Comparison of ENCODE assay signal across 23 mouse cellular contexts in genomic region chr2:119296756-119297155, GRCm38 (mm10). TPM values are rescaled to one million over a fixed set of nuclear protein-coding genes. Genes with fewer than 3 reads are reported as not detected.
"Had no signal": no experiment of that assay in that cellular context is flagged by ENCODE, and none has a peak within 500 bp of the region (broad histone marks: within the 10 kb centered on the region; RNA-seq: fewer than 3 reads in every experiment).

No protein-coding gene starts in this region.

- DNase-seq: kidney, adult 18-20 months; kidney, adult 9 months; kidney, postnatal 14 days; kidney, postnatal 4 days; lung, adult 2 months; retina, postnatal 1 day; right cerebral cortex, postnatal 25 days; spleen, adult 18-20 months; thymus, adult 18-20 months had no signal

- H3K9me3 ChIP-seq: limb, embryonic 10.5 days; limb, embryonic 13.5 days; liver, embryonic 15.5 days; megakaryocyte, embryonic 14.5 days; midbrain, embryonic 10.5 days; midbrain, embryonic 13.5 days; neural tube, embryonic 13.5 days; stomach, embryonic 15.5 days had no signal

- H3K27ac ChIP-seq: limb, embryonic 10.5 days; limb, embryonic 13.5 days; liver, embryonic 15.5 days; macrophage; midbrain, embryonic 10.5 days; midbrain, embryonic 13.5 days; neural tube, embryonic 13.5 days; stomach, embryonic 15.5 days had no signal

- H3K27me3 ChIP-seq: limb, embryonic 13.5 days; liver, embryonic 15.5 days; midbrain, embryonic 13.5 days; neural tube, embryonic 13.5 days; stomach, embryonic 15.5 days had no signal

- H3K4me3 ChIP-seq: limb, embryonic 10.5 days; limb, embryonic 13.5 days; liver, embryonic 15.5 days; megakaryocyte, embryonic 14.5 days; midbrain, embryonic 10.5 days; midbrain, embryonic 13.5 days; myocyte; neural tube, embryonic 13.5 days; stomach, embryonic 15.5 days had no signal

- H3K9ac ChIP-seq: limb, embryonic 13.5 days; liver, embryonic 15.5 days; midbrain, embryonic 13.5 days; neural tube, embryonic 13.5 days; stomach, embryonic 15.5 days had no signal

- ATAC-seq: midbrain, embryonic 13.5 days; midbrain, embryonic 16.5 days had no signal

- H3K4me2 ChIP-seq: limb, embryonic 13.5 days; liver, embryonic 15.5 days; midbrain, embryonic 13.5 days; neural tube, embryonic 13.5 days; stomach, embryonic 15.5 days had no signal

RNA-seq across cellular contexts. Expression of gene Rhov, which starts 25.7 kb away (rescaled TPM):
- total RNA-seq: liver, adult 2 months had no signal
- polyA plus RNA-seq: liver, adult 2 months had no signal

RNA-seq across cellular contexts. Expression of gene Dll4, which starts 28.8 kb away (rescaled TPM):
- total RNA-seq: monocyte, adult 5-6 weeks; neutrophil, adult 5-6 weeks had no signal
- polyA plus RNA-seq: macrophage, myocyte had no signal

RNA-seq across cellular contexts. Expression of gene Chac1, which starts 54.3 kb away (rescaled TPM):
- total RNA-seq: monocyte, adult 5-6 weeks had no signal

RNA-seq across cellular contexts. Expression of gene Spint1, which starts 59.6 kb away (rescaled TPM):
- total RNA-seq: monocyte, adult 5-6 weeks; neutrophil, adult 5-6 weeks had no signal
